Mouse (Mus musculus) kidney, adult 2 months (tissue): ENCODE results near the gene Man2a1. TPM values are rescaled to one million over a fixed set of nuclear protein-coding genes. Genes with fewer than 3 reads are reported as not detected.

ENCODE experiments used
- DNase-seq: peaks from one replicate; pipeline ENCODE4 v3.0.0; 2021
- H3K27ac ChIP-seq: fragments of 200-500 bp; 2 replicates; pipeline ENCODE4 v1.5.1; 2012; ENCODE audit warnings: low read depth, low read length, control low read depth, inconsistent platforms; ENCODE audit not compliant: insufficient read depth
- H3K27me3 ChIP-seq: fragments of 200-500 bp; replicated peaks from 2 replicates; pipeline ENCODE4 v1.6.1; 2012; ENCODE audit warnings: mild to moderate bottlenecking, moderate library complexity, low read length, inconsistent platforms; ENCODE audit not compliant: control insufficient read depth, insufficient read depth
- H3K36me3 ChIP-seq: fragments of 200-500 bp; 2 replicates; pipeline ENCODE4 v1.6.1; 2012; ENCODE audit warnings: mild to moderate bottlenecking, moderate library complexity, low read length, inconsistent platforms; ENCODE audit not compliant: control insufficient read depth, insufficient read depth
- H3K4me1 ChIP-seq: fragments of 200-500 bp; 2 replicates; pipeline ENCODE4 v1.6.1; 2011; ENCODE audit warnings: low read length; ENCODE audit not compliant: control insufficient read depth, insufficient read depth
- H3K4me3 ChIP-seq: fragments of 200-500 bp; 2 replicates; pipeline ENCODE4 v1.5.1; 2011; ENCODE audit warnings: mild to moderate bottlenecking, low read depth, low read length, control low read depth; ENCODE audit not compliant: insufficient read depth
- CTCF ChIP-seq: fragments of 200-500 bp; conservative IDR thresholded peaks from 2 replicates; pipeline ENCODE4 v1.5.1; 2011; ENCODE audit warnings: low read depth, mild to moderate bottlenecking, control low read depth, low read length, moderate library complexity, mixed read lengths; ENCODE audit not compliant: insufficient read depth, insufficient read length
- POLR2A ChIP-seq: fragments of 200-500 bp; IDR thresholded peaks from one replicate; pipeline ENCODE4 v1.6.1; 2011; ENCODE audit warnings: low read depth, low read length, control low read depth
- WGBS: fragments of 180-500 bp; shearing (Covaris S2); methylation state at CpG from one replicate; pipeline ENCODE4 v1.1.7; 2018; 5-methylcytosine and 5-hydroxymethylcytosine counted together
- polyA plus RNA-seq: library from polyadenylated mRNA; depleted of rRNA; stranded (reverse); fragments of >200 nt; gene quantifications from 2 replicates; pipeline ENCODE4 v1.2.3, GENCODE M21; 2012

The Man2a1 gene
- polyA plus RNA-seq, 1 experiment: 27.3 TPM

- no peak for TF ChIP-seq CTCF
- TF ChIP-seq POLR2A: no peak
- no peaks in the 10 kb centered on the region for H3K27me3 ChIP-seq
- no peak overlapping the region for H3K27ac ChIP-seq
- H3K36me3 ChIP-seq: no peaks in the 10 kb centered on the region
- no peak for DNase-seq
- no peak overlapping the region for H3K4me3 ChIP-seq
- no peaks in the 10 kb centered on the region for H3K4me1 ChIP-seq
- WGBS: 95% methylated on average over 9 of the region's 9 CpGs
Observed at GRCm38 (mm10) chr17:64573981-64574380, 26.6 kb upstream of the Man2a1 start.

DNA sequence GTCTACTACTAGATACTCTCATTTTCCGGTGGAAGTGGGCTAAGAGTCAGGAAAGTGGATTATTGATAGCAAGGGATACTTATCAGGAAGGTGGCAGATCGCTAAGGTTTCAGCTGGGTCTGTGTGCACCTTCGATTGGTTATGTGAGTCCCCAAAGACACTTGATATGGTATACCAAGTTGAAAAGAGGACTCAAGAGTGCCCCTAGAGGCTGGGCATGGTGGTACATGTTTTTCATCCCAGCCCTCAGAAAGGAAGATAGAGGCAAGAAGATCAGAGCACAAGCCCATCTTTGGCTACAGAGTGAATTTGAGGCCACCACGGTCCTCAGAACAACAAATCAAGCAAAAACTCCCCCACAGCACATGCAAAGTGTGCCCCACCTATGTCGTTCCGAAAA lies 25.3 kb upstream of the Man2a1 start:
- H3K4me1 ChIP-seq: no peaks in the 10 kb centered on the region
- H3K27me3 ChIP-seq: no peaks in the 10 kb centered on the region
- peak; percentile 32; the same call in 1 of the 2 replicates for TF ChIP-seq CTCF
- TF ChIP-seq POLR2A: no peak
- DNase-seq: peak; percentile 28
- H3K27ac ChIP-seq: no peak overlapping the region
- no peak overlapping the region for H3K4me3 ChIP-seq
- 77% methylated on average over 6 of the region's 6 CpGs for WGBS
- H3K36me3 ChIP-seq: no peaks in the 10 kb centered on the region

GRCm38 (mm10) chr17:64577485-64577884 lies 23.1 kb upstream of the Man2a1 start:
- DNase-seq: no peak
- Histone ChIP-seq H3K4me1 (no peaks in the 10 kb centered on the region), H3K4me3 (no peak overlapping the region), H3K27ac (no peak overlapping the region), H3K36me3 (no peaks in the 10 kb centered on the region), H3K27me3 (no peaks in the 10 kb centered on the region)
- WGBS: 72% methylated on average over 5 of the region's 5 CpGs
- TF ChIP-seq CTCF: no peak
- TF ChIP-seq POLR2A: no peak

DNA sequence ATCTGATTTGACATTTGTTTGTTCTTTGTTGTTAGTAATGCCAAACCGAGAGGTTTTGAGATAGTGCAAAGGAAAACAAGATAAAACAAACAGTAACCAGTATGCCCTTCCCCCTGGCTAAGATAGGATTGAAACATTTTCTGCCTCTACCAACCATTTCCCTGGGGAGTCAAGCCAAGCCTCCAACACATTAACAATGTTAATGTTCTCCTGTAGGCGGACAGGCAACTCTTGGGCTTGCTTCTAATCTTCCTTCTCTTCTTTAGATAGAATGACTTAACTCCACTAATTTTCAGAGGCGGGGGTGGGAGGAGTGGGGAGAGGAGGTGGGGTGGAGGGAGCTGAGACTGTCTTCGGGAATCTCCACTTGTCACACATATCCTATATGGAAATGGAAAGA lies 22.2 kb upstream of the Man2a1 start:
- no peak overlapping the region for H3K27ac ChIP-seq
- no peak overlapping the region for H3K4me3 ChIP-seq
- no peaks in the 10 kb centered on the region for H3K27me3 ChIP-seq
- 51% methylated on average over 4 of the region's 4 CpGs for WGBS
- DNase-seq: no peak
- TF ChIP-seq POLR2A (no peak), CTCF (no peak)
- H3K4me1 ChIP-seq: no peaks in the 10 kb centered on the region
- no peaks in the 10 kb centered on the region for H3K36me3 ChIP-seq

- Histone ChIP-seq H3K4me3 (no peak overlapping the region), H3K36me3 (no peaks in the 10 kb centered on the region), H3K27ac (no peak overlapping the region), H3K27me3 (no peaks in the 10 kb centered on the region), H3K4me1 (no peaks in the 10 kb centered on the region)
- WGBS: 51% methylated on average over 8 of the region's 8 CpGs
- TF ChIP-seq CTCF: no peak
- TF ChIP-seq POLR2A: no peak
- peak; percentile 26 for DNase-seq
Observed at GRCm38 (mm10) chr17:64579696-64580095, 20.8 kb upstream of the Man2a1 start.

DNA sequence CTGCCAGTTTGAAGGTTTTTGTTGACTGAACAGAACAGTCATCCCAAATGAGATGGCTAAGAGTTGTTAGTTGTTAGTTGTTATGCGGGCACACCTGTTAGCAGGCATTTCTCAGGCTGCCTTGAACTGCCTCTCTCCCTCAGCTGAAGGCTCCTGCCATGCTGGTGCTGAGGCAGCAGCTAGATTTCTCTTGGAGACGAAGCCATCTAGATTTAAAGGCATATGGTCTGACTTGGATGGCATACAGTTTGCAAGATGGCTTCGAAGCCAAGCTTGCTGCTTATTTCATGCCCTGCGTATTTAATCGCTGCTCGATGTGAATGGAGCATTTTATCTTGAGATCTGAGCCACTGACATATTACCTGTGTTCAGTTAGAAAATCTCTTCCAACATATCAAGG lies 19.4 kb upstream of the Man2a1 start:
- Histone ChIP-seq H3K36me3 (no peaks in the 10 kb centered on the region), H3K27me3 (no peaks in the 10 kb centered on the region), H3K4me3 (no peak overlapping the region), H3K4me1 (no peaks in the 10 kb centered on the region), H3K27ac (no peak overlapping the region)
- no peak for DNase-seq
- TF ChIP-seq POLR2A (no peak), CTCF (no peak)
- WGBS: 91% methylated on average over 6 of the region's 6 CpGs

- WGBS: 83% methylated on average over 3 of the region's 3 CpGs
- Histone ChIP-seq H3K4me1 (no peaks in the 10 kb centered on the region), H3K27ac (no peak overlapping the region)
Observed at GRCm38 (mm10) chr17:64581962-64582361, 18.6 kb upstream of the Man2a1 start.

DNA sequence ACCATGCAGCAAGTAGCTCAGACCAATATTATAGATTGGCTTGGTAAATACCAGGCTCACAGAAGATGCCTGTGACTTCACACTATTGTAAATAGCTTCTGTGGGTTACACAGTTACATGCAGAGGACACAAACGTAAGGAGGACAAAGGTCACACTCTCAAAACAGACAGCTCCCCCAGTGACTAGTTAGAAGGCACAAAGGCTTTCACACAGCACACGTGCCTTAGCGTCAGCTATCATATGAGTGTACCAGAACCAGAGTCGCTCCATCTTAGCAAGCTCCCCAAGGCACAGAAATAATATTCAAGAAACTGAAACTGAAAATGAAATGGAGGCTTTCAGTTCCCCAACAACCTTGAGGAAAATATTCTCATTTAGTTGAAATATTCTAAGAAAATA lies 10.1 kb upstream of the Man2a1 start:
- Histone ChIP-seq H3K27ac (no peak overlapping the region), H3K36me3 (no peaks in the 10 kb centered on the region), H3K4me1 (no peaks in the 10 kb centered on the region), H3K27me3 (no peaks in the 10 kb centered on the region), H3K4me3 (no peak overlapping the region)
- 48% methylated on average over 4 of the region's 4 CpGs for WGBS
- DNase-seq: no peak
- TF ChIP-seq POLR2A (no peak), CTCF (no peak)

More at GRCm38 (mm10) chr17:64581962-64582361, 18.6 kb upstream of the Man2a1 start:
- no peak for TF ChIP-seq CTCF
- TF ChIP-seq POLR2A: no peak
- Histone ChIP-seq H3K4me3 (no peak overlapping the region), H3K27me3 (no peaks in the 10 kb centered on the region), H3K36me3 (no peaks in the 10 kb centered on the region)
- DNase-seq: no peak
